8 mouse cellular contexts compared by ENCODE assay signal in genomic region chr8:11778646-11779433, GRCm38 (mm10). TPM values are rescaled to one million over a fixed set of nuclear protein-coding genes. Genes with fewer than 3 reads are reported as not detected.
DNase-seq lines count a peak whose midpoint lies in the region; ATAC-seq and TF ChIP-seq lines count a peak whose summit lies in the region.

No protein-coding gene starts in this region.

- H3K27ac ChIP-seq in hindbrain, embryonic 13.5 days: peak overlapping the region; percentile 41
- peak overlapping the region; percentile 71 for H3K27ac ChIP-seq in liver, embryonic 13.5 days
- no peak overlapping the region for H3K27ac ChIP-seq in thymus, adult 2 months (ENCODE audit: control insufficient read depth, insufficient read depth, low read length)

- H3K4me2 ChIP-seq in hindbrain, embryonic 13.5 days: no peak overlapping the region
- H3K4me2 ChIP-seq in liver, embryonic 13.5 days: 0 out of 2 replicates have a peak overlapping the region, but pooled peaks have one; percentile 14

- no peak overlapping the region for H3K9ac ChIP-seq in hindbrain, embryonic 13.5 days
- H3K9ac ChIP-seq in liver, embryonic 13.5 days: no peak overlapping the region

- no peak for ATAC-seq in hindbrain, embryonic 13.5 days (ENCODE audit: low FRiP score)
- ATAC-seq in liver, embryonic 13.5 days (ENCODE audit: low read depth): no peak

- H3K4me1 ChIP-seq in hindbrain, embryonic 13.5 days (replicated peaks): peaks cover 64% of the 10 kb centered on the region
- peaks cover 57% of the 10 kb centered on the region for H3K4me1 ChIP-seq in liver, embryonic 13.5 days (replicated peaks)
- H3K4me1 ChIP-seq in thymus, adult 2 months (replicated peaks; ENCODE audit: control insufficient read depth, insufficient read depth, low read length): peaks cover 13% of the 10 kb centered on the region

- 0 out of 2 replicates have a peak overlapping the region, but pooled peaks have one; percentile 1 for H3K4me3 ChIP-seq in hindbrain, embryonic 13.5 days
- H3K4me3 ChIP-seq in liver, embryonic 13.5 days (replicated peaks): peak overlapping the region; percentile 22
- H3K4me3 ChIP-seq in thymus, adult 2 months (ENCODE audit: control insufficient read depth, insufficient read depth, low read length): no peak overlapping the region

- DNase-seq in adrenal gland, postnatal 36 days: peak; percentile 17 to 47
- DNase-seq in adrenal gland, postnatal 25 days: no peak
- peak; percentile 92 for DNase-seq in brain, adult 2 months (ENCODE audit: low read depth, low spot score)
- DNase-seq in liver, embryonic 13.5 days: no peak
- DNase-seq in spleen, postnatal 14 days (ENCODE audit: low spot score in 2 of 2): no peak
- DNase-seq in embryo, embryonic 11 days: no peak
- no peak for DNase-seq in thymus, adult 2 months

- WGBS in hindbrain, embryonic 13.5 days: 91% methylated on average over 8 of the region's 8 CpGs
- 65% methylated on average over 8 of the region's 8 CpGs for WGBS in liver, embryonic 13.5 days (ENCODE audit: insufficient replicate concordance)
- WGBS in thymus, adult 2 months: 81% methylated on average over 8 of the region's 8 CpGs

- H3K9me3 ChIP-seq in hindbrain, embryonic 13.5 days: no peaks in the 10 kb centered on the region
- H3K9me3 ChIP-seq in liver, embryonic 13.5 days (replicated peaks): no peaks in the 10 kb centered on the region

- no peak for TF ChIP-seq POLR2A in thymus, adult 2 months (IDR thresholded peaks at IDR 0.05; ENCODE audit: control insufficient read depth, extremely low read depth, insufficient read depth, low read length, poor library complexity)

- no peak for TF ChIP-seq CTCF in thymus, adult 2 months (IDR thresholded peaks at IDR 0.05; ENCODE audit: borderline replicate concordance, control insufficient read depth, extremely low read depth, insufficient read depth, low read length, poor library complexity)

- peaks cover 25% of the 10 kb centered on the region for H3K36me3 ChIP-seq in hindbrain, embryonic 13.5 days
- H3K36me3 ChIP-seq in liver, embryonic 13.5 days: peaks cover 17% of the 10 kb centered on the region
- H3K36me3 ChIP-seq in thymus, adult 2 months (ENCODE audit: control insufficient read depth, insufficient read depth, low read length): peaks cover 7% of the 10 kb centered on the region; the same call in 1 of the 2 replicates

- no peaks in the 10 kb centered on the region for H3K27me3 ChIP-seq in hindbrain, embryonic 13.5 days
- no peaks in the 10 kb centered on the region; the same call in 1 of the 2 replicates for H3K27me3 ChIP-seq in liver, embryonic 13.5 days
- no peaks in the 10 kb centered on the region for H3K27me3 ChIP-seq in thymus, adult 2 months (ENCODE audit: control insufficient read depth, insufficient read depth, low read length)

RNA-seq across cellular contexts. Expression of gene Arhgef7, which starts 51.3 kb away (rescaled TPM):
- total RNA-seq in adrenal gland, postnatal 36 days (2021): 10 to 100 TPM; 40.7 to 45.5 TPM
- 47.8 and 56.5 TPM in 2 replicates for total RNA-seq in adrenal gland, postnatal 25 days (2021)
- 62.4 and 62.5 TPM in 2 replicates for polyA plus RNA-seq in hindbrain, embryonic 13.5 days (2015; fragmentation: Nextera tagmentation; extraction: Ambion mirVana)
- 9.4 and 11.5 TPM in 2 replicates for polyA plus RNA-seq in liver, embryonic 13.5 days (2015; fragmentation: Nextera tagmentation; extraction: Ambion mirVana)
- polyA plus RNA-seq in thymus, adult 2 months (2012; rRNA removed): 36.1 and 36.6 TPM in 2 replicates

Comparison
In these comparisons a context has a peak if more than half of its experiments do, and no peak if none do; other contexts are left out.
1. DNase-seq: peak in adrenal gland, postnatal 36 days (2 of 2) and brain, adult 2 months (single experiment); none in adrenal gland, postnatal 25 days (single experiment), liver, embryonic 13.5 days (single experiment), spleen, postnatal 14 days (0 of 2), embryo, embryonic 11 days (single experiment) and thymus, adult 2 months (single experiment).